Mouse (Mus musculus) G1E-ER4 (cell line): ENCODE results near the gene Zfp523. TPM values are rescaled to one million over a fixed set of nuclear protein-coding genes. Genes with fewer than 3 reads are reported as not detected.

Experiments used
- GATA1 ChIP-seq: IDR thresholded peaks from one replicate; pipeline ENCODE4 v1.8.0; 2012; ENCODE audit warnings: low read length, inconsistent platforms
- polyA plus RNA-seq: library from polyadenylated mRNA; stranded (reverse); fragments of >175 nt; gene quantifications from 2 replicates; pipeline ENCODE4 v1.2.3, GENCODE M21; 2012

Gene Zfp523
- polyA plus RNA-seq, 1 experiment: 75.8 TPM

DNA sequence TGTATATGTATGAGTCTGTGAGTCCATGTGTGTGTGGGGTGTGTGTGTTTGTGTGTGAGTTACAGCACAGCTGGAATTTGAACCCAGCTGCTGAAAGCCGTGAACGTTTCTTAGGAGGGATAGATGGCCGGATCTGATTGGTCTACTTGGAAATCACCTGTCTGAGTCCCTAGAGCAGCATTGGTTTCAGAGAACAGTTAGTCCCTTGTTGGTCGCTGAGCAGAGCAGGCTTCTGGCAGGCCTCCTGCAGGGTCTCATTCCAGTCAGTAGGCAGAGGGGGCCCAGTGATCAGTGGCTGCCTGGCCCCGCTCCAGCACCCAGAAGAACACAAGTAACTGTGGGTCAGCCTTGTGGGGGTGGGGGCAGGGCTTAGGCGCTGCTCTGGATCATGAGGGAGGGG is 67.8 kb downstream of the Zfp523 start:
- no peak for TF ChIP-seq GATA1

DNA sequence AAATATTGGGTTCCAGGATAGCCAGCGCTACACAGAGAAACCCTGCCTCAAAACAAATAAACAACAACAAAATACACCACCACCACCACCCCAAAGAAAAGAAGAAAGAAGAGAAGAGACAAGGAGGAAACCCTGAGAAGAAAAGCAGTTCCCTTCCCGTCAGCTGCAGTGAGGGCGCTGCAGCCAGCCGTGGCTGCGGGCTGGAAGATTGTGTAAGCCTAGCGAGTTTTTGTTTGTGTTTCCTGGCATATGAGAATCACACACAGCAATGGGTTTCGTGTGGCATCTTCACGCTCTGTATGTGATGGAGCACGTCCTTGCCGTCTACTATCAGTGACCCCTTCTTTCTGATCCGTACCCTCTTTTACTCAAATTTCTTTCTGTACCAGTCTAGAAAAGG is 69.7 kb downstream of the Zfp523 start:
- no peak for TF ChIP-seq GATA1

- TF ChIP-seq GATA1: no peak
Measured at GRCm38 (mm10) chr17:28247613-28248012, 70.7 kb downstream of the Zfp523 start.

GRCm38 (mm10) chr17:28249062-28249461 is 72.1 kb downstream of the Zfp523 start:
- TF ChIP-seq GATA1: no peak

DNA sequence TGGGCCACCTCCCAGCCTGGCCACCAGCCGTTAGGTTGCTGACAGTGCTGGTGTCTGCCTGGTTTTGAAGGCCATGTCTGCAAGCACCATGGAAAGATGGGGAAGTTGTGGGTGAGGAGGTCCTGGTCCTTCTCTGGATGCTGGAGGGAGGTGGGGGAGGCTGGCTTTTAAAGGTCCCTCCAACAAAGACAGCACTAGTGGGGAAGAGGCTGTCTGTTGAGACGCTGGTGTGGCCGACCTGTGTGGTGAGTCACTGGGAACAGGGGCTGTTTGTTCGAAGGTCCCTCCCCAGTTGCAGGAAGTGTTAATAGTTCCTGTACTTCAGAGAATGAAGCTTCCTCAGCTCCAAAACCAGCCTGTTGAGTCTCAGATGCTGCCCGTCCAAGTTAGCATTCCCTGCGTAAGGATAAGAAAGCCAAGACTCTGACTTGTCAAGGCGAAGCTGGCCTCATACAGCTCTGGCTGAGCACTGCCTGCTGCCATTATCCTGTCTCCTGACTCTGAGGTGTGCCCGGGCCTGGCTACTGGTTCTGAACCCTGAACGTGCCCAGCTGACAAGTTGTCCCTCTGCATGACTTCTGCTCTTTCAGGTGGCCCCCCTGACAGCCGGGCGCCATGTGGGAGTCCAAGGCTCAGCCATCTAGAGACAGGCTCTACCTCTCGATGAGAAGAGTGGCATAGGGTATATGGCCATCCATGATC is 74.8 kb downstream of the Zfp523 start:
- TF ChIP-seq GATA1: no peak

DNA sequence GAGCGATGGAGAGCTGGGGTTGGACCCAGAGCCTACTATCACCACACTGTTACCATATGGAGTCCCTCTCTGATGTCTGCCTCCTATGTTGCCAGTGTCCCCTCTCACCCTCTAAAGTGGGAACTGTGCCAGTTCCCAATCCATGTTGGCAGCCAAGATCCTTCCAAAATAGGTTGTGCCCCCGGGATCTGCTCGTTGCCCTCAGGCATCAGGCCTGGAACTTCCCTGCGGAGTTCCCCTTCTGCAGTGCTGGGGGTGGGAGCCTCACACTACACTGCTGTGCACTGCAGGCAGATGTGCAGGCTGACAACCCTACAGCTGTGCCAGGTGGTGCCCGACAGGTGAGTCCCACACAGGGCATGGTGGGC is 75.3 kb downstream of the Zfp523 start:
- no peak for TF ChIP-seq GATA1

DNA sequence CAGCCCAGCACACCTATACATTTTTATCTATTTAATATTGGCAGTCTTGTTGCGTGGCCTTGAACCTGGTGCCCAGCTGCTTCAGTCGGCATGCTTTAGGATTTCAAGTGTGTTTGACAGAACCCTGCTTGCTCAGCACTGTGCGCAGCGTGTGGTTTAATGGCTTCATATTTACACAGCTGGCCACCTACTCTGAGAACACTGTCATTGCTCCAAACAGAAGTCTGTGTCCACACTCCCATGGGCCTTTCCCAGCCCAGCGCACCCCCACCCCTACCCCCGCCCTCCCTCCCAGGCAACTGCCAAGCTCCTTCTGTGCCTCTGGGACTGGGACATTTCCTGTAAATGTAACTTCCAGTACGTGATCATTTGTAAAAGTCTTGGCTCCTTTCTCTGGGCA is 76.3 kb downstream of the Zfp523 start:
- no peak for TF ChIP-seq GATA1

GRCm38 (mm10) chr17:28254804-28255203 is 77.9 kb downstream of the Zfp523 start:
- no peak for TF ChIP-seq GATA1

Other genes starting within 250 kb of the Zfp523 start
- not detected in 2 replicates for gene Tcp11, start 96.5 kb upstream of the Zfp523 start, polyA plus RNA-seq
- gene Scube3, start 35.0 kb upstream of the Zfp523 start, polyA plus RNA-seq: not detected in 2 replicates
- gene Def6, start 30.6 kb downstream of the Zfp523 start, polyA plus RNA-seq: 370 and 454 TPM in 2 replicates
- gene Ppard, start 55.6 kb downstream of the Zfp523 start, polyA plus RNA-seq: 58.7 and 61.9 TPM in 2 replicates
- 119 and 121 TPM in 2 replicates for gene Fance, start 136.4 kb downstream of the Zfp523 start, polyA plus RNA-seq
- gene Rpl10a, start 151.3 kb downstream of the Zfp523 start, polyA plus RNA-seq: 5,540 and 6,446 TPM in 2 replicates
- gene Tead3, start 173.7 kb downstream of the Zfp523 start, polyA plus RNA-seq: 4.6 and 4.7 TPM in 2 replicates
- 0.29 and 0.31 TPM in 2 replicates for gene Tulp1, start 188.1 kb downstream of the Zfp523 start, polyA plus RNA-seq